In genomic region chr10:81470454-81470853, GRCm38 (mm10) we compare ENCODE assay signal across 11 mouse cellular contexts. TPM values are rescaled to one million over a fixed set of nuclear protein-coding genes. Genes with fewer than 3 reads are reported as not detected.
DNase-seq lines count a peak whose midpoint lies in the region.
"Had no signal": no experiment of that assay in that cellular context is flagged by ENCODE, and none has a peak within 500 bp of the region (broad histone marks: within the 10 kb centered on the region; RNA-seq: fewer than 3 reads in every experiment).

No protein-coding gene starts in this region.

- H3K27me3 ChIP-seq in embryonic facial prominence, embryonic 10.5 days (replicated peaks; ENCODE audit: low read depth, poor library complexity, severe bottlenecking): peaks cover 99% of the 10 kb centered on the region

- H3K36me3 ChIP-seq in embryonic facial prominence, embryonic 10.5 days (replicated peaks): no peaks in the 10 kb centered on the region
- H3K36me3 ChIP-seq: kidney, embryonic 15.5 days; limb, embryonic 15.5 days had no signal

- H3K9me3 ChIP-seq in embryonic facial prominence, embryonic 10.5 days: no peaks in the 10 kb centered on the region
- H3K9me3 ChIP-seq: kidney, embryonic 15.5 days; limb, embryonic 15.5 days had no signal

- 0 out of 2 replicates have a peak overlapping the region, but pooled peaks have one; percentile 45 for H3K27ac ChIP-seq in embryonic facial prominence, embryonic 10.5 days (replicated peaks)
- H3K27ac ChIP-seq: kidney, embryonic 15.5 days; limb, embryonic 15.5 days had no signal

- DNase-seq in heart, adult 11 months: peak; percentile 74
- no peak for DNase-seq in heart, postnatal 25 days (ENCODE audit: low spot score)
- peak; percentile 22 for DNase-seq in right cerebral cortex, postnatal 14 days
- no peak for DNase-seq in right cerebral cortex, adult 2 months (ENCODE audit: low spot score in 2 of 2)
- no peak for DNase-seq in embryonic facial prominence, embryonic 10.5 days (ENCODE audit: low spot score)
- DNase-seq in thymus, postnatal 36 days: peak; percentile 39 to 67
- DNase-seq in adrenal gland, postnatal 10 days: no peak
- DNase-seq in urinary bladder, adult 18-20 months (ENCODE audit: low spot score in 2 of 2): no peak

- intact Hi-C loops in heart, postnatal 25 days (cut with DNase I): no loop called here

- peaks cover 22% of the 10 kb centered on the region for H3K4me1 ChIP-seq in embryonic facial prominence, embryonic 10.5 days

- 57% methylated on average over 18 of the region's 18 CpGs for whole genome bisulfite sequencing in embryonic facial prominence, embryonic 10.5 days

- no peak overlapping the region for H3K4me3 ChIP-seq in embryonic facial prominence, embryonic 10.5 days
- H3K4me3 ChIP-seq: kidney, embryonic 15.5 days; limb, embryonic 15.5 days had no signal

RNA-seq across cellular contexts. Expression of gene Celf5, which starts 12.1 kb away (rescaled TPM):
- under 1 TPM; 0.17 to 0.47 TPM for total RNA-seq in heart, postnatal 25 days (2021)
- polyA plus RNA-seq in embryonic facial prominence, embryonic 10.5 days (2016; fragmentation: Nextera tagmentation; extraction: Ambion mirVana): 1.2 and 2.3 TPM in 2 replicates
- 1 to 10 TPM in 1 of 2 experiments, under 1 TPM in 1; 0.84 to 2.2 TPM for total RNA-seq in adrenal gland, postnatal 10 days (2021)
- total RNA-seq: monocyte, adult 5-6 weeks had no signal

RNA-seq across cellular contexts. Expression of gene Nfic, which starts 15.0 kb away (rescaled TPM):
- total RNA-seq in heart, postnatal 25 days (2021): 100 to 1,000 TPM; 110 to 130 TPM
- 12.5 and 20.2 TPM in 2 replicates for polyA plus RNA-seq in embryonic facial prominence, embryonic 10.5 days (2016; fragmentation: Nextera tagmentation; extraction: Ambion mirVana)
- total RNA-seq in adrenal gland, postnatal 10 days (2021): 100 to 1,000 TPM in 1 of 2 experiments, 10 to 100 TPM in 1; 99.9 to 129 TPM

RNA-seq across cellular contexts. Expression of gene Ncln, which starts 25.7 kb away (rescaled TPM):
- 10 to 100 TPM; 65.3 to 65.6 TPM for total RNA-seq in heart, postnatal 25 days (2021)
- polyA plus RNA-seq in embryonic facial prominence, embryonic 10.5 days (2016; fragmentation: Nextera tagmentation; extraction: Ambion mirVana): 85.2 and 94.3 TPM in 2 replicates
- total RNA-seq in adrenal gland, postnatal 10 days (2021): 10 to 100 TPM; 90.9 to 93.8 TPM

RNA-seq across cellular contexts. Expression of gene S1pr4, which starts 29.5 kb away (rescaled TPM):
- total RNA-seq in heart, postnatal 25 days (2021): 1 to 10 TPM; 1.0 to 1.1 TPM
- polyA plus RNA-seq in embryonic facial prominence, embryonic 10.5 days (2016; fragmentation: Nextera tagmentation; extraction: Ambion mirVana): 0.28 and 0.51 TPM in 2 replicates
- total RNA-seq in adrenal gland, postnatal 10 days (2021): 1 to 10 TPM; 2.9 TPM

RNA-seq across cellular contexts. Expression of gene Gna15, which starts 53.6 kb away (rescaled TPM):
- 1 to 10 TPM in 1 of 2 experiments, under 1 TPM in 1; 0.81 to 1.0 TPM for total RNA-seq in heart, postnatal 25 days (2021)
- polyA plus RNA-seq in embryonic facial prominence, embryonic 10.5 days (2016; fragmentation: Nextera tagmentation; extraction: Ambion mirVana): 1.2 and 1.3 TPM in 2 replicates
- total RNA-seq in adrenal gland, postnatal 10 days (2021): 1 to 10 TPM in 1 of 2 experiments, under 1 TPM in 1; 0.66 to 1.1 TPM

Comparison
In these comparisons a context has a peak if more than half of its experiments do, and no peak if none do; other contexts are left out.
1. DNase-seq: peak in heart, adult 11 months (single experiment), right cerebral cortex, postnatal 14 days (single experiment) and thymus, postnatal 36 days (2 of 2); none in heart, postnatal 25 days (single experiment), right cerebral cortex, adult 2 months (0 of 2), embryonic facial prominence, embryonic 10.5 days (single experiment), adrenal gland, postnatal 10 days (single experiment) and urinary bladder, adult 18-20 months (0 of 2).